Mouse (Mus musculus): ENCODE measurements around the gene R3hcc1l.

GRCm38 (mm10) chr19:42583677-42584076, 65.1 kb downstream of the R3hcc1l start:
- TF ChIP-seq GATA1 (IDR thresholded peaks at IDR 0.05; ENCODE audit: low read length) = no peak
- TF ChIP-seq TAL1 (IDR thresholded peaks at IDR 0.05; ENCODE audit: low read length) = no peak

All from erythroblast, embryonic 14.5 days (primary cell).